Mouse (Mus musculus) brain, embryonic 14.5 days (tissue): ENCODE results near the gene Gm20721. TPM values are rescaled to one million over a fixed set of nuclear protein-coding genes. Genes with fewer than 3 reads are reported as not detected.

ENCODE experiments used
- DNase-seq: peaks from one replicate; pipeline ENCODE4 v3.0.0-alpha.2; 2011; ENCODE audit warnings: low read depth
- CTCF ChIP-seq: fragments of 200-500 bp; IDR thresholded peaks from 2 replicates; pipeline ENCODE4 v1.5.1; 2012; ENCODE audit warnings: inconsistent platforms, mild to moderate bottlenecking, moderate library complexity, borderline replicate concordance; ENCODE audit not compliant: insufficient read depth, insufficient read length; ENCODE audit errors: extremely low read depth
- POLR2A ChIP-seq: fragments of 200-500 bp; IDR thresholded peaks from 2 replicates; pipeline ENCODE4 v1.6.1; 2012; ENCODE audit warnings: mild to moderate bottlenecking, inconsistent platforms, borderline replicate concordance; ENCODE audit not compliant: poor library complexity, insufficient read depth, insufficient read length, severe bottlenecking; ENCODE audit errors: extremely low read depth
- polyA plus RNA-seq: library from polyadenylated mRNA; depleted of rRNA; stranded (reverse); fragments of >200 nt; gene quantifications from 2 replicates; pipeline ENCODE4 v1.2.3, GENCODE M21; 2012; rRNA removed

Gm20721 gene
- polyA plus RNA-seq, 1 experiment: 0.53 TPM

DNA sequence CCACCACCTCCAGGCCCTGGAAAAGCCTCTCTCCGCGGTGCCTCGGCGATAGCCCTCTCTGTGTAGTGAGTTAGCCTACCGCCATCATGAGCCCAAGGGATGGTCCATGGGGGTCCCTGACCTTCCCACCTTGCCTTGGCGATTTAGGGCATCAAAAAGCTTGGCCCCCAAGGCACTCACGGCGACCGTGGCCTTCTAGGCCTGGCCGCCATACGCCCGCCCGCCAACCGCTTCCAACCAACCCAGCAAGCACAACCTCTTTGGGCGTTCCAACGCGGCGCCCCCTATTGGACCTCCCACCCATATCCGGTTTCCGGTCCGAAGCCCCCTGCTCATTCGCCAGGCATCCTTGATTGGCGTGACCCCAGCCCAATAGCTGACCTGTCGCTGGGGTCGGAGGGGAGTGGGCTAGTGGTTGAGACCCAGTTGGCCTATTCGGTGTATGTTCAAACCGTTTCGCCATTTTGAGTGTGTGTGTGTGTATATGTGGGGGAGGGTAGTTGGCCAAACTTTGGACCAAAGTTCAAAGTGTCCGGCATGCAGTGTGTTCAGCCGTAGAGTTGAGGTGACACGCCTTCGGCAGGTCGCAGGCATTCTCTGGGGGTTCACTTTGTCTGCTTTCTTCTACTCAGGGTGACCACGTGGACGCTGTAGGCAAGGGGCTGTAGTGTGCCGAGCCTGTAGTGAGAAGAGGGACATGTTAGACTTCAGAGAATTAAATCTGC lies 51.2 kb downstream of the Gm20721 start:
- TF ChIP-seq CTCF (no peak), POLR2A (no peak)
- peak; percentile 98 for DNase-seq

DNA sequence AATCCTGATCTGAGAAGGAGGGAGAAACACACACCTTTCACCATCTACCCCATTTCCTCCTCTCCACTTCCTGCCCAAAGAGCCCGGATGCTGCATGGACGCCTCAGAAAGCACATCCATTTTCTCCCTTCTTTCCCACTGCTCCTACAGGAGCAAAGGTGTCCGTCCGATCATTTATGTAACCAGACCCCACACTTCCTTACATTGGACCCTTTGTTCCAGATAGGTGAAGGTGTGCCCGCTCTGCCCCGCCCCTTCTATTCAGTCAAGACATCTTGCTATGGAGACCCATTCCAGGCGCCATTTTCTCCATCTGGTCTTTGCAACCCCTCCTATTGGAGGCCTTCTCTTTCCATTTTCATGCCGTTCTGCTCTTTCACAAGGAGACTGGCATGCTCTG lies 52.1 kb downstream of the Gm20721 start:
- TF ChIP-seq POLR2A (no peak), CTCF (no peak)
- peak; percentile 72 for DNase-seq

DNA sequence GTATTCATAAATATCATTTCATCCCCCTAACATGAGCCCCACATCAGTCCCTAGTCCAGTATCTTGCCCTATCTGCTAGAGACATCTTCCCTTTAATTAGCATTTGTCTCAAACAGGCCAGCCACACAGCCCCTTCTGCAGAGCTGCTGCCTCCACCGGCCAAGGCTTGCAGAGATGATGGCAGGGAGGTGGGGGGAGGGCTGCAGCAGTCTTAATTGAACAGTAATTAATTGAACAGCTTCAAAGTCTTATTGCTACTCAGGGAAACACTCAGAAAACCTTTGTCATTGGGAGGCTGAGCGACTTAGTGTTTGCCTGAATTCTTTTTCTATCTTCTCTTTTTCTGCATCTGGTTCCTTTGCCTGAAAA lies 54.9 kb downstream of the Gm20721 start:
- DNase-seq: peak; percentile 61
- TF ChIP-seq POLR2A: no peak
- TF ChIP-seq CTCF: no peak

- TF ChIP-seq CTCF (no peak), POLR2A (no peak)
- DNase-seq: no peak
These were observed 55.4 kb downstream of the Gm20721 start for GRCm38 (mm10) chr2:174291029-174291661.

- TF ChIP-seq POLR2A (no peak), CTCF (no peak)
- no peak for DNase-seq
These were observed 57.7 kb downstream of the Gm20721 start for GRCm38 (mm10) chr2:174288673-174289430.

DNA sequence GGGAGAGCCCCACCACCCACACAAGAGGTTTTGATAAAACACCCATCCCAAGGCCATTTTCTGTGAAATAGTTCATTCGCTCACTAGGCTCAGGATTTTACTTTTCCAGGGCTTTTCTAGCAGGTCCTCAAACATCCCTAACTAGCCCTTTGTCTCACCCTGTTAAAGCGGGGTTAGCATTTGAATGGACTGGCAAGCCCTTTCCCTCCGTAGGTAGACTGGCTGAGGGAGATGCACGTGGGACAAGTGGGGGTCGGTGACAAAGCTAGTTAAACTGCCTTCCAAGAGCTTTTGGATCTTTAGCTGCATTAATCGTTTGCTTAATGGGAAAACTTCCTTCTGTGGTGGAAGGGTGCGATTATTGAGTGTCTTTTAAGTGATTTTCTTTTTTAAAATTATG lies 58.6 kb downstream of the Gm20721 start:
- TF ChIP-seq CTCF (no peak), POLR2A (no peak)
- no peak for DNase-seq

DNA sequence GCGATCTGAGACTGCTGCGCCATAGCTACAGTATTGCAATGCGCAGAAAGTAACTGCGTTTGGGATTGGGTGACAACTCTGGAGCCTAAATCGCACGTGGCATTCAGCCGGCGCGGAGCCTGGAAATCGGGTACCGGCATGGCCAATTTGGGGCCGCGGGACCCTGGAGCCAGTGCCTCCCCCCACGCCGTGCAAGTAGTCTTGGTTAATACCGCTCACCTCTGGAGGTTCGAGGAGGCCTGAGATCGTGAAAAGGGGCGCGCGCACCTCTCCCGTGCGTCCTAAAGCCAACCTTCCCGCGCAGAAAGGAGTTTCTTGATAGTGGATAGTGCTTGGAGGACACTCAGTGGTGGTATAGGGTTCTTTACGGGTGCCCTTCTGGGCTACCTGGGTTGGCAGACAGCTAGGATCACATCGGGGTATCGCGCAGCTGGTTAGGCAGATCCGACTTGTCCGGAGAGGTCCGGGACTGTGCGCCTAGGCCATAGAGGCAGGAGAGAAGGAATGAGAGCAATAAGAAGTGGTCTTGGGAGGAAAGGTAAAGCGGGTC lies 60.5 kb downstream of the Gm20721 start:
- TF ChIP-seq CTCF: no peak
- TF ChIP-seq POLR2A: no peak
- DNase-seq: no peak

DNA sequence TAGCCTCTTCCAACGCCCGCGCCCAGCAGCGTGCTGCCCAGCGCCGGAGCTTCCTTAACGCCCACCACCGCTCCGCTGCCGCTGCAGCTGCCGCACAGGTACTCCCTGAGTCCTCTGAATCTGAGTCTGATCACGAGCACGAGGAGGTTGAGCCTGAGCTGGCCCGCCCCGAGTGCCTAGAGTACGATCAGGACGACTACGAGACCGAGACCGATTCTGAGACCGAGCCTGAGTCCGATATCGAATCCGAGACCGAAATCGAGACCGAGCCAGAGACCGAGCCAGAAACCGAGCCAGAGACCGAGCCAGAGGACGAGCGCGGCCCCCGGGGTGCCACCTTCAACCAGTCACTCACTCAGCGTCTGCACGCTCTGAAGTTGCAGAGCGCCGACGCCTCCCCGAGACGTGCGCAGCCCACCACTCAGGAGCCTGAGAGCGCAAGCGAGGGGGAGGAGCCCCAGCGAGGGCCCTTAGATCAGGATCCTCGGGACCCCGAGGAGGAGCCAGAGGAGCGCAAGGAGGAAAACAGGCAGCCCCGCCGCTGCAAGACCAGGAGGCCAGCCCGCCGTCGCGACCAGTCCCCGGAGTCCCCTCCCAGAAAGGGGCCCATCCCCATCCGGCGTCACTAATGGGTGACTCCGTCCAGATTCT lies 61.6 kb downstream of the Gm20721 start:
- DNase-seq: no peak
- no peak for TF ChIP-seq POLR2A
- TF ChIP-seq CTCF: no peak

- DNase-seq: peak; percentile 72
- TF ChIP-seq POLR2A (no peak), CTCF (peak; percentile 64)
These were observed 62.5 kb downstream of the Gm20721 start, which contains the start of gene Gnas for GRCm38 (mm10) chr2:174284011-174284410. Gene Gnas, plus strand, starts transcription at chr2:174284320.

DNA sequence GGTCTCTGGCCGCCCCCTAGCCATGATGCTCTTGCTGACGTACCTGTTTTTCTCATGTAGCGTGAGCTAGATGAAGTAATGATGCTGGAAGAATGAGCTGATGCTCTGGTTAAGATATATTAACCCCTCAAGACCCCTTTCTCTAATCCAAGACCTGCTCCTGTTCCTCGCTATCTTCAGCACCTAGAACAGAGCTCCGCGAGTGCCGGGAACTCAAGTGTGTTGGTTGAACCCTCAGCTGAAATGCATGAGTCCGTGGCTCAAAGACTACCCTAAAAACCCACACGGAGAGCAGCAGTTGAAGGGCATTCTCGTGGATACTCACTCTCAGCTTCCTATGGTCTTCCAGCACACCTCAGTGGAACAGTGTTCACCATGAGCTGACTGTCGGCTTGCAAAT lies 63.2 kb downstream of the Gm20721 start:
- TF ChIP-seq POLR2A (no peak), CTCF (no peak)
- no peak for DNase-seq

Other genes with a start within 250 kb of the Gm20721 start
- 32.7 and 48.9 TPM in 2 replicates for gene Npepl1, start 236.4 kb downstream of the Gm20721 start, polyA plus RNA-seq
- gene Gnas, start 62.4 kb downstream of the Gm20721 start, polyA plus RNA-seq: 1,690 and 2,178 TPM in 2 replicates
- gene Nelfcd, start 69.1 kb upstream of the Gm20721 start, polyA plus RNA-seq: 98.6 and 115 TPM in 2 replicates
- 62.0 and 69.4 TPM in 2 replicates for gene Ctsz, start 92.3 kb upstream of the Gm20721 start, polyA plus RNA-seq
- 0.98 and 1.5 TPM in 2 replicates for gene Tubb1, start 104.0 kb upstream of the Gm20721 start, polyA plus RNA-seq
- 387 and 406 TPM in 2 replicates for gene Atp5e, start 117.4 kb upstream of the Gm20721 start, polyA plus RNA-seq
- gene Prelid3b, start 126.4 kb upstream of the Gm20721 start, polyA plus RNA-seq: 83.6 and 90.5 TPM in 2 replicates